Mouse (Mus musculus) stomach, postnatal 0 days (tissue): ENCODE measurements around the gene Nkiras2.

Experiments used
- CTCF ChIP-seq: IDR thresholded peaks from 2 replicates; pipeline ENCODE4 v1.5.1; 2016; ENCODE audit warnings: antibody characterized with exemption, low read depth, mild to moderate bottlenecking, moderate library complexity
- EP300 ChIP-seq: optimal IDR thresholded peaks from 2 replicates; pipeline ENCODE3; 2016; ENCODE audit warnings: antibody characterized with exemption

DNA sequence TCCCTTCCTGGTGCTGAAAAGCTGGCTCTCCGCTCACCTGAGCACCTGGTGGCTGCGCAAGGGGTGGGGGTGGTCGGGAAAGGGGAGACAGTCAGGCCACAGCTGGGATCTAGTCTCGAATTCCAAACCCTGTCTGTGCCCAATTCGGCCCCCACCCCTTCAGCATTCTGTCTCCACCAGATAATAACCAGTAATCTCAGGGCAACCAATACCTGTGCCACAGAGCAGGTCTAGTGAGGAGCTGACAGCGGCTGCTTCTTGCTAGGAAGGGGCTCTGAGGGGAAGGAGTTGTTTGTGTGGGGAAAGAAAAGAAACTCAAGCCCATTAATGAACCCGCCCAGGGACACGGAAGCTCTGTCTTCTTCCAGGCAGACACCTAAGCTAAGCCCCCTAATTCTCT, 32.2 kb downstream of the Nkiras2 start:
- TF ChIP-seq CTCF: no peak
- no peak for TF ChIP-seq EP300
